Mouse (Mus musculus): Measurements from ENCODE around the gene Leng8. TPM values are rescaled to one million over a fixed set of nuclear protein-coding genes. Genes with fewer than 3 reads are reported as not detected.
"Not testable (repeated sequence)": the region's sequence is repeated elsewhere in the genome, so short reads cannot be mapped to it uniquely, and the experiment has no call there.

The Leng8 gene
- polyA plus RNA-seq, 1 experiment from 2014 or later: 97.5 TPM

GRCm38 (mm10) chr7:4150811-4151221 lies 14.0 kb downstream of the Leng8 start:
- peak overlapping the region; percentile 73; the same call in 1 of the 2 replicates for H3K9ac ChIP-seq
- 6% methylated on average over 14 of the region's 14 CpGs for WGBS
- peak; percentile 42 for ATAC-seq (ENCODE audit: low FRiP score, low read depth)
- peaks cover 34% of the 10 kb centered on the region for H3K4me1 ChIP-seq (replicated peaks)
- H3K4me3 ChIP-seq: peak overlapping the region; percentile 64
- H3K36me3 ChIP-seq: peaks cover 19% of the 10 kb centered on the region
- H3K9me3 ChIP-seq: no peaks in the 10 kb centered on the region
- H3K4me2 ChIP-seq: peak overlapping the region; percentile 93
- H3K27ac ChIP-seq (replicated peaks): no peak overlapping the region
- H3K27me3 ChIP-seq: peaks cover 20% of the 10 kb centered on the region

DNA sequence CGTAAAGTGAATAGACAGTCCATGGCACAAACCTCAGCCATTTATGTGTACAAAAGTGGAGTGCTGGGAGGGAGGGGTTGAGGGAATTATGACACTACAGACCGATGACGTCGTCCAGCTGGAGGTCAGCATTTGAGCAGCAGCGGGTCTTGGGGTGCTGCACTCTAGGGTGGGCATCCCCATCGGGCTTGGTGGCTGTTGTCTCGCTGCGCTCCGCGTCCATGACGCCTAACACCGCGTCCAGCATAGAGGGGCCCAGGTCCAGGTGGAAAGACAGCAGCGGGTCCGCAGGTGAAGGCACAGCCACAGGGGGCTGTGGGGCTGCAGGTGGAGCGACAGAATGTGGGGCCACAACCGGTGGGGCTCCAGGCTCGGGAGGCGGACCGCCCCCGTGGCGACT lies 14.4 kb downstream of the Leng8 start:
- ATAC-seq (ENCODE audit: low FRiP score, low read depth): peak; percentile 36
- Histone ChIP-seq H3K4me1 (replicated peaks) (peaks cover 34% of the 10 kb centered on the region), H3K9me3 (no peaks in the 10 kb centered on the region), H3K4me3 (peak overlapping the region; percentile 64), H3K9ac (peak overlapping the region; percentile 73), H3K27ac (replicated peaks) (no peak overlapping the region), H3K4me2 (peak overlapping the region; percentile 93), H3K36me3 (peaks cover 14% of the 10 kb centered on the region), H3K27me3 (peaks cover 20% of the 10 kb centered on the region)
- WGBS: 12% methylated on average over 22 of the region's 22 CpGs

DNA sequence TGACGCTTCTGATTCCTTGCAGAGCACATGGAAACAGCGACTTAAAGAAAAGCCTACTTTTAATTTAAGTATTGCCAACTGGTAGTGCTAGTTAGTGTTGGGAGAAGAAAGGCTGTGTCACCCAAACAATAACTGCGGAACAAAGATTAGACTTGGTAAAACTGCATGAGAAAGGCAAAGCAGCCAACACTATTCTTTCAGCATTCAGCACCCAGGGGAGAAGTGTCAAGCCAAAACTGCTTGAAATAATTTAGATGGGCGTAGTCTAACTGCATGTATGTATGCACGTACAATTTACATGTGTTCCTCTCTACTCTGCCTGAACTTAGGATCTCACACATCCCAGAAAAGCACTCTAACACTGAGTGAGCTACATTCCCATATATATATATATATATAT lies 17.5 kb downstream of the Leng8 start:
- H3K4me2 ChIP-seq: no peak overlapping the region
- peaks cover 21% of the 10 kb centered on the region for H3K4me1 ChIP-seq (replicated peaks)
- ATAC-seq (ENCODE audit: low FRiP score, low read depth): no peak
- no peak overlapping the region for H3K9ac ChIP-seq
- no peak overlapping the region for H3K4me3 ChIP-seq
- no peak overlapping the region for H3K27ac ChIP-seq (replicated peaks)
- 68% methylated on average over 5 of the region's 5 CpGs for WGBS
- no peaks in the 10 kb centered on the region for H3K36me3 ChIP-seq
- no peaks in the 10 kb centered on the region for H3K9me3 ChIP-seq
- peaks cover 20% of the 10 kb centered on the region for H3K27me3 ChIP-seq

- 28% methylated on average over 4 of the region's 4 CpGs for WGBS
- no peak overlapping the region for H3K4me2 ChIP-seq
- peaks cover 20% of the 10 kb centered on the region for H3K27me3 ChIP-seq
- ATAC-seq (ENCODE audit: low FRiP score, low read depth): no peak
- no peak overlapping the region for H3K27ac ChIP-seq (replicated peaks)
- no peaks in the 10 kb centered on the region for H3K9me3 ChIP-seq
- H3K4me3 ChIP-seq: no peak overlapping the region
- no peaks in the 10 kb centered on the region for H3K36me3 ChIP-seq
- H3K9ac ChIP-seq: no peak overlapping the region
- H3K4me1 ChIP-seq (replicated peaks): peaks cover 17% of the 10 kb centered on the region
Observed at GRCm38 (mm10) chr7:4154976-4155375, 18.1 kb downstream of the Leng8 start.

- H3K4me1 ChIP-seq (replicated peaks): peaks cover 16% of the 10 kb centered on the region
- 98% methylated on average over 4 of the region's 4 CpGs for WGBS
- not testable (repeated sequence) for ATAC-seq (ENCODE audit: low FRiP score, low read depth); H3K9me3 ChIP-seq; H3K27ac ChIP-seq (replicated peaks); H3K4me3 ChIP-seq; H3K36me3 ChIP-seq; H3K27me3 ChIP-seq; H3K9ac ChIP-seq; H3K4me2 ChIP-seq
Observed at GRCm38 (mm10) chr7:4161596-4161995, 24.8 kb downstream of the Leng8 start.

DNA sequence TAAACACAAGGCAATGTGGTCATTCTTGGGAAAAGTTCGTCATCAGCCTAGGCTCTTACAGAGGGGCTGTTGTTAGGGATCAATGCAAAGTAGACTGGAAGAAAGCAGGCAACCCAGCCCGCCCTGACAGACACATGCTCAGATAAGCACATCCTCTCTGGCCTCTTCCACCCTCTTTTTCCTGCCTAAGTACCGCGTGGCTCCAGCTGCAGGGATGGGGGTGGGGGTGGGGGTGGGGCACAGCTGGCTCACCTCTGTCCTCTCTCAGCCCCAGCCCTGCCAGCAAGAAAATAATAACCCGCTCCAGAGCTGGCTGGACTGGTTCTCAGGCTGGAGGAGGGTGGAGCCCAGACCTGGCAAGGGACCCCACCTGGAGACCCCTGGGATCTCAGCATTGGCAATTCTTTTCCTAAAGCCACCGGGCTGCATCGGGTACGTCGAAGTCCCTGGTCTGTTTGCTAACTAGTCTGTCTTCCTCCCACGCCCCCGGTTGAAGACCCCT lies 26.8 kb downstream of the Leng8 start:
- no peak overlapping the region for H3K27ac ChIP-seq (replicated peaks)
- H3K4me3 ChIP-seq: peak overlapping the region; percentile 26
- no peaks in the 10 kb centered on the region for H3K9me3 ChIP-seq
- WGBS: 4% methylated on average over 11 of the region's 11 CpGs
- no peaks in the 10 kb centered on the region for H3K27me3 ChIP-seq
- peaks cover 16% of the 10 kb centered on the region for H3K4me1 ChIP-seq (replicated peaks)
- H3K36me3 ChIP-seq: no peaks in the 10 kb centered on the region
- H3K9ac ChIP-seq: peak overlapping the region; percentile 3; the same call in 1 of the 2 replicates
- peak overlapping the region; percentile 51 for H3K4me2 ChIP-seq
- peak; percentile 34; the same call in 1 of the 2 replicates for ATAC-seq (ENCODE audit: low FRiP score, low read depth)

DNA sequence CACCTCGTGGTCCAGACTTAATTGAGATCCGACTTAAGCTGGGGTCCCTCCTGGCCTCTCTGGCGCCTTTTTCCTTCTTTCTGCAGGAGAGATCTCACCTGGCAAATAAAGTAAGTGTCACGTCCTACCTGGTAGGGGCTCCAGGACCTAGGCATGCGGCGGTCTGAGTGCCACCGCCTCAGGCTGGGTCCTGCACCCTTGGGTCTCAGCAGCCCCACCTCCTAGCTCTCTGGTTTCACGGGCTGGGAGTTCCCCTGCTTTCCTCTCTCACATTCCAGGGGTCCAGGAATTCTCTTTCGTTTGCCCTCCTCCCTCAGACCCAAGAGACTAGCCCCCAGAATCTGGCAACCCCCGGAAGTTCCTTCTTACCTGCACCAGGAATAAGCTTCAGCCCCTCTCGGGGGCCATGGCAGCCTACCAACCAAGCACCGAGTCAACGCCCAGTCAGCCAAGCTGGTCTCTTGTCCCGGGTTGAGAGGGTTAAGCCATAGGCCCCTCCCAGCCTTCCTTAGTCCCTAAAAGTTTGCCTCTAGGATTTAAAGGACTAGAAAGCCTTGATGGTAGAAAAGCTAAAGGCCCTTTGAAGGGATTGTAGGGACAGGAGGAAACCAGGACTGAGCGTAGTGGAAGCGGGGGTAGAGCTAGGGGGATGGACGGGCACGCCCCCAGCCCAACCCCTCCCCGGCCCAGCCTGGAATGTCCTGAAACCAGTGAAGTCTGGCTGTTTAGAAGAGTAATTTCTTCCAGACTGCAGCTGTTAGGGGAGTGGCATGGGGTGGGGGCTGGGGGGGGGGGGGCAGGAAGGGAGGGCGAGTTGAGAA lies 27.5 kb downstream of the Leng8 start, which contains the start of gene Cdc42ep5:
Gene Cdc42ep5, minus strand, starts transcription at position 771 of the 821 bp plus-strand sequence.
- peak; percentile 82; the same call in 1 of the 2 replicates for ATAC-seq (ENCODE audit: low FRiP score, low read depth)
- 1% methylated on average over 19 of the region's 20 CpGs for WGBS
- peak within 1 kb of the TSS; percentile 51 for H3K4me2 ChIP-seq
- H3K9ac ChIP-seq: peak within 1 kb of the TSS; percentile 3
- no peaks in the 10 kb centered on the region for H3K27me3 ChIP-seq
- peak within 1 kb of the TSS; percentile 26 for H3K4me3 ChIP-seq
- no peaks in the 10 kb centered on the region for H3K9me3 ChIP-seq
- no peaks in the 10 kb centered on the region for H3K36me3 ChIP-seq
- H3K4me1 ChIP-seq (replicated peaks): peaks cover 16% of the 10 kb centered on the region
- H3K27ac ChIP-seq (replicated peaks): no peak within 1 kb of the TSS

DNA sequence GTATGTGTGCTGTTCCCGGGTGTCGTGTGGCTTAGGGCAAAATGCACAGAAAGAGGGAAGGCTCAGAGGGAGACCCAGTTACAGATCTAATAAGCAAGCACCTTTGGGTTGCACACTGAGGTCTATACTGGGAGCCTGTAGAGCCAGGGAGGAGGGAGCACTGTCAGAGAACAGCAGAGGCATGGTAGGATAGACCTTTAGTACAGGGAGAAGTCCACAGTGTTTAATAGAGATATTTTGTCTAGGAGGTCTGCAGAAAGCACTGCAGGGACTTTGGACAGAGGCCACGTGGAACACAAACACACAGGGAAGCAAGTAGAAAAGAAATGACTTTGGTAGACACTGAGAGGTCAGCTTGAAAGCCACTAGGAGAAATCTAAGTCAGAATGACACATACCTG lies 28.4 kb downstream of the Leng8 start:
- Histone ChIP-seq H3K9me3 (no peaks in the 10 kb centered on the region), H3K4me3 (no peak overlapping the region), H3K9ac (no peak overlapping the region), H3K27ac (replicated peaks) (no peak overlapping the region), H3K36me3 (no peaks in the 10 kb centered on the region), H3K4me1 (replicated peaks) (peaks cover 16% of the 10 kb centered on the region), H3K4me2 (peak overlapping the region; percentile 51; the same call in 1 of the 2 replicates), H3K27me3 (no peaks in the 10 kb centered on the region)
- WGBS: 38% methylated on average over 3 of the region's 3 CpGs
- no peak for ATAC-seq (ENCODE audit: low FRiP score, low read depth)

DNA sequence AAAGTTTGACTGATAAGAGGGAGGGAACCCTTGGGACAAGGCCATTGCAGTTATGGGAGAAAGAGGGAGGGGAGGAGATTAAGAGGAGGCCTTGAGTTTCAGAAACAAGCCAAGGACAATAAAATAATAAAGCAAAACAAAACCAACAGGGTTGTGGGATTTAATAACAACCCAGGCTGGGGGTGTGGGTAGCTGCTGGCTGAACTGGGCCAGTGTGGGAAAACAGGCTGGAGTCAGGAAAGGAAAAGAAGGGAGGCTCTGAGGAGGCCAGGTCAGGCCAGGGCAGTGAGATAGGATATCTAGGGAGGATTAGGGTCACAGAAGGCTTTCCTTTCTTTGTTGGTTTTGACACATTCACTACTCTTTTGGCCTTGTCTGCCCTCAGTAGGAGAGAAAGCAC lies 30.3 kb downstream of the Leng8 start:
- H3K9me3 ChIP-seq: no peaks in the 10 kb centered on the region
- no peak overlapping the region for H3K9ac ChIP-seq
- no peaks in the 10 kb centered on the region for H3K27me3 ChIP-seq
- H3K36me3 ChIP-seq: no peaks in the 10 kb centered on the region
- no peak overlapping the region for H3K27ac ChIP-seq (replicated peaks)
- H3K4me1 ChIP-seq (replicated peaks): peaks cover 16% of the 10 kb centered on the region
- no peak for ATAC-seq (ENCODE audit: low FRiP score, low read depth)
- H3K4me2 ChIP-seq: no peak overlapping the region
- no peak overlapping the region for H3K4me3 ChIP-seq

- Histone ChIP-seq H3K9ac (no peak overlapping the region), H3K9me3 (no peaks in the 10 kb centered on the region), H3K36me3 (no peaks in the 10 kb centered on the region), H3K4me1 (replicated peaks) (0 out of 2 replicates have a peak, but pooled peaks cover under 1% of the 10 kb centered on the region), H3K4me2 (no peak overlapping the region), H3K4me3 (no peak overlapping the region), H3K27ac (replicated peaks) (no peak overlapping the region), H3K27me3 (no peaks in the 10 kb centered on the region)
- 84% methylated on average over 6 of the region's 6 CpGs for WGBS
- ATAC-seq (ENCODE audit: low FRiP score, low read depth): no peak
Observed at GRCm38 (mm10) chr7:4170193-4170938, 33.5 kb downstream of the Leng8 start.

DNA sequence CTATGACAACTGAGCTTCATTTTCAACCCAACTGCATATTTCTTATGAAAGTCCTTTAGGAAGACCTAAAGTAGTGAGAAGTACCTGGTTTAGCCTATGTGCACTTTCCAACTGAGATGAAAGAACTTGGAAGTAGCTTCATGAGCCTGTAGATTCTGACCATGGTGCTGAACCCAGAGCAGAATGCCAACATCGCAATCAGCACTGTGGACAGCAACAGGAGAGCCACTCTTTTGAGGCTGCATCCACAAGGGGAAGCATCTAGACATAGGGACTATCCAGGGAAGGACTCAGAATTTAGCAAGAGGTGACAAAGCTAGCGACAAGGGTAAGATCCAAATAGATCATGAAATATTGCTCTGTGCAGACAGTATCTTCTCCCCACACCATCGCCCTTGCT lies 41.6 kb downstream of the Leng8 start:
- H3K4me1 ChIP-seq (replicated peaks): no peaks in the 10 kb centered on the region
- H3K27me3 ChIP-seq: no peaks in the 10 kb centered on the region
- no peak overlapping the region for H3K4me3 ChIP-seq
- no peak for ATAC-seq (ENCODE audit: low FRiP score, low read depth)
- no peak overlapping the region for H3K27ac ChIP-seq (replicated peaks)
- no peaks in the 10 kb centered on the region for H3K9me3 ChIP-seq
- H3K9ac ChIP-seq: no peak overlapping the region
- WGBS: 48% methylated on average over 3 of the region's 3 CpGs
- no peaks in the 10 kb centered on the region for H3K36me3 ChIP-seq
- no peak overlapping the region for H3K4me2 ChIP-seq
